Mouse (Mus musculus) kidney, adult 11 months (tissue): ENCODE results near the gene Lacc1.
A peak's percentile ranks its signal among the peaks of the same experiment; 100 is the strongest.
"Not testable (repeated sequence)": the region's sequence is repeated elsewhere in the genome, so short reads cannot be mapped to it uniquely, and the experiment has no call there.

Source experiments
- DNase-seq: peaks from one replicate; pipeline ENCODE4 v3.0.0; 2022

The Lacc1 gene

GRCm38 (mm10) chr14:77036226-77037046 is at the start of gene Lacc1, which contains the start of gene Ccdc122:
Lacc1 (minus strand) TSS chr14:77036904.
Ccdc122 (plus strand) TSS chr14:77036772.
- peak; percentile 67 for DNase-seq

DNA sequence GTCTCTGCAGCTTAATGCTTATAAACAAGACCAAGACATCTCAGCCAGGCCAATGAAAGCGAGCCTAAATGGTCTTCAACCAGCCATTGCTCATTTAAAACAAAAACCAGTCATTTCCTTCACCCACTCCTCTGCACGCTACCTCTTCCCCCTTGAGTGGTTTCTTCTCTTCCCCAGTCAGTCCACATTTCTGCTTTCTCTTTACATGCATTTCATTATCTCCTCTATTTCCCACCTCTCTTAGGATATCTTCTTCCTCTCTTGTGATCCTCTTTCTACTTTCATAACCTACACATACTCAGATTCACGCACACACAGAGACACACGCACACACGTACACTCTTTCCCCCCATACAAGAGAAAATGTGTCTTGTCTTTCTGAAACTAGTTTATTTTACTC is 44.5 kb upstream of the Lacc1 start:
- DNase-seq: no peak

- DNase-seq: no peak
Observed at GRCm38 (mm10) chr14:77069361-77069760, 32.7 kb upstream of the Lacc1 start.

- DNase-seq: no peak
Observed at GRCm38 (mm10) chr14:77053288-77053687, 16.6 kb upstream of the Lacc1 start.

- no peak for DNase-seq
Observed at GRCm38 (mm10) chr14:77037832-77038425, 1.2 kb upstream of the Lacc1 start.

GRCm38 (mm10) chr14:77037330-77037729 is 626 bp upstream of the Lacc1 start:
- no peak for DNase-seq

DNA sequence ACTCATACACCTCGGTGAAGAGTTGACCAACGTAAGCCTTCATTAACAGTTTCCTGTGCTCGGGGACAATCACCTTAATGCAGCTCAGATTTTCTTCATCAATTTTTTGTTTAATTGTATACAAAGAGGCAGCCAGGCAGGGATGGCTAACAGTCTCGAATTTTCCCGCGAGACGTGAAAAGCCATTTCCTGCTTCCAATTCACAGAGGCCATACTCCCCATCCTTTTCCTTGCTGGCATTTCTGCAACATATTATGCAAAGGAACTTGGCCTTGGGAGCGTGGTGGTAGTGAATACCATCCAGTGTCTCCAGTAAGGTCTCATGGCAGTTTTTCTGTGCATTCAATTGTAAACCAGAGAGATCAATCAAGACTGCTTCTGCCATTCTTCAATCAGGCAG is 1.7 kb downstream of the Lacc1 start:
- no peak for DNase-seq

- DNase-seq: no peak
Observed at GRCm38 (mm10) chr14:77034175-77034915, 2.4 kb downstream of the Lacc1 start.

- no peak for DNase-seq
Observed at GRCm38 (mm10) chr14:77033391-77033790, 3.3 kb downstream of the Lacc1 start.

- no peak for DNase-seq
Observed at GRCm38 (mm10) chr14:77032433-77032832, 4.3 kb downstream of the Lacc1 start.

DNA sequence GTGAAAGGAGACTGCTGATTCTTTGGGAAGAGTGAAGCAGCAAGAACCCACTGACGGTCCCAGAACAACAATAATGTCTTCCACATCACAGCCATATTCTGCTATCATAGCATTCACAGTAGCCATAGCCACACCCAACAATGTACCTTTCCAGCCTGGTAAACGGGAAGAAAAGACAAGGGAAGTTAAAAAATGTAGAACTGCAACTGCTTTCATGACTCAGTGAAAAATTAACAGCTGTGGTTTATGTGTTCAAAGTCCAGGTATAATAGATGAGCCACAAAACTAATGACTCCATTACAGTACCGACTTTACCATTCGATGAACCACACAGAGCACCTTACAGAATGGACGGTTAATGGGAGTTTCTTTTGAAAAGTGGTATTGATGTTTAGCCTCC is 5.9 kb downstream of the Lacc1 start:
- no peak for DNase-seq

- DNase-seq: no peak
Observed at GRCm38 (mm10) chr14:77029319-77030054, 7.2 kb downstream of the Lacc1 start.

- DNase-seq: no peak
Observed at GRCm38 (mm10) chr14:77024499-77024898, 12.2 kb downstream of the Lacc1 start.

GRCm38 (mm10) chr14:77017211-77017610 is 19.5 kb downstream of the Lacc1 start:
- no peak for DNase-seq

GRCm38 (mm10) chr14:77016783-77017182 is 19.9 kb downstream of the Lacc1 start:
- peak; percentile 28 for DNase-seq

DNA sequence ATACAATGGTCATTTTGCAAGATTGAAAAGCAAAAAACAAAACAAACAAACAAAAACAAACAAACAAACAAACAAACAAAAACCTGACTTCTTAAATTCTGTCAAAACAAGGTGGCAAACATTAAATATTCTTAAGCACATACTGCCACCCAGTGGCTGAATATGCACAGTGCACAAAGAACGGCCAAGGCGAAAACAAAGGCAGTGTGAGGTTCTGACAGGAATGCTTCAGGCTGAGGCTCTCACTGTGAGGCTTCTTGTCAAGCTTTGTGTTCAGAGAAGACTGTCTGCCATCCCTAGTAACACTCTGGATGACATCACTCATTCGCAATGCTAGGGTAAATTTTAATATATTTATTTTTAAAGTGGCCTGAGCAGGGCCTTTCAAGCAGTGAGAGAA is 24.9 kb downstream of the Lacc1 start:
- DNase-seq: peak; percentile 45

GRCm38 (mm10) chr14:77008238-77008637 is 28.5 kb downstream of the Lacc1 start:
- DNase-seq: peak; percentile 75

GRCm38 (mm10) chr14:77005566-77005965 is 31.1 kb downstream of the Lacc1 start:
- DNase-seq: no peak

DNA sequence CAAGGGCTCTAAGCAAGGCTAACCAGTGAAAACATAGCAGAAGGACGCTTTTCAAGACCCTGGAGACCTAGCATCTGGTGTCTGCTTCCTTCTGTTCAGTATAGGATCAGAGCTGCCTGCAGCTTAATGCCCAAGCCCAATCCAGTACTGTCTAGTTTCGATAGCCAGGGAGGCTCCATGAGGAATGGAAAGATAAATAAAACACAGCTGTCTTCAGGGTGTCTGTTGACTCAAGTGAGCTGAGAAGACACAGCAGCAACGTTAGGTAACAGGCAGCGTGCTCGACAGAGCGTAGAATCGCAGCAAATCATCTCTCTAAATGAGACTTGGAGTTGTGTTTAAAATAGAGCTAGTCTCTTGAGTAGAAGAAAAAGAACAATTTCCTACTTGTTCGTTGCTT is 32.0 kb downstream of the Lacc1 start:
- DNase-seq: no peak

GRCm38 (mm10) chr14:76990351-76990750 is 46.4 kb downstream of the Lacc1 start:
- not testable (repeated sequence) for DNase-seq

DNA sequence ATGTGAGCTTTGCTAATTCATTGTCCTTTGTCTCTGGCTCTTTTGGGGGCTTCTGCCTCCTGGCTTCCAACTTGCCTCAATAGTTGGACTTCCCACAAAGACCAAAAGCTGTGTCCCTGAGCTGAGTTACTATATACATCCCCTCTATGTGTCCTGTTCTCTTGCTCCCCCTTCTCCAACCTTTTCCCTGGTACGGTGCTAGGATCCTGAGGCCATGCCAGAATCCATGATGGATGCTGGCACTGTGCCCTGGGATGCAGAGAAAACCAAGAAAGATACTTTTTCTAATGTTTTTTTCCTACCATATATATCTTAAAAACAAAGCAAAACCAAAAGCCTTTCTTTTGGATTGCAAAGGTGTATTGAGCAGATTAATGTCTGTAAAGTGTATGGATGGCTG is 54.9 kb downstream of the Lacc1 start:
- DNase-seq: no peak

- no peak for DNase-seq
Observed at GRCm38 (mm10) chr14:76981176-76981575, 55.5 kb downstream of the Lacc1 start.

GRCm38 (mm10) chr14:76979569-76979968 is 57.1 kb downstream of the Lacc1 start:
- DNase-seq: no peak
